Mouse (Mus musculus): ENCODE data around the gene Dtnb. TPM values are rescaled to one million over a fixed set of nuclear protein-coding genes. Genes with fewer than 3 reads are reported as not detected.

The Dtnb gene
- polyA plus RNA-seq, 1 experiment = 15.9 TPM

- Histone ChIP-seq H3K4me3 (ENCODE audit: low read depth, low read length) (no peak overlapping the region), H3K36me3 (ENCODE audit: control insufficient read depth, insufficient read depth, low read length) (no peaks in the 10 kb centered on the region), H3K27me3 (ENCODE audit: control insufficient read depth, insufficient read depth, low read length) (no peaks in the 10 kb centered on the region), H3K27ac (ENCODE audit: insufficient read depth, low read depth, low read length) (no peak overlapping the region), H3K4me1 (ENCODE audit: control insufficient read depth, insufficient read depth, insufficient read length, low read length) (no peaks in the 10 kb centered on the region)
- TF ChIP-seq CTCF (IDR thresholded peaks at IDR 0.05; ENCODE audit: extremely low read depth, insufficient read length, insufficient replicate concordance, low read depth, low read length) (peak; percentile 25; the same call in 1 of the 2 replicates), POLR2A (IDR thresholded peaks at IDR 0.05; ENCODE audit: low read depth, low read length) (no peak)
- WGBS = 59% methylated on average over 5 of the region's 5 CpGs
Observed at GRCm38 (mm10) chr12:3695741-3696501, 123.7 kb downstream of the Dtnb start.

- no peak for TF ChIP-seq POLR2A (IDR thresholded peaks at IDR 0.05; ENCODE audit: low read depth, low read length)
- TF ChIP-seq CTCF (IDR thresholded peaks at IDR 0.05; ENCODE audit: extremely low read depth, insufficient read length, insufficient replicate concordance, low read depth, low read length) = no peak
- Histone ChIP-seq H3K4me3 (ENCODE audit: low read depth, low read length) (no peak overlapping the region), H3K4me1 (ENCODE audit: control insufficient read depth, insufficient read depth, insufficient read length, low read length) (no peaks in the 10 kb centered on the region), H3K36me3 (ENCODE audit: control insufficient read depth, insufficient read depth, low read length) (no peaks in the 10 kb centered on the region), H3K27me3 (ENCODE audit: control insufficient read depth, insufficient read depth, low read length) (no peaks in the 10 kb centered on the region), H3K27ac (ENCODE audit: insufficient read depth, low read depth, low read length) (no peak overlapping the region)
- WGBS = 83% methylated on average over 4 of the region's 4 CpGs
Observed at GRCm38 (mm10) chr12:3700503-3700902, 128.3 kb downstream of the Dtnb start.

- 34% methylated on average over 7 of the region's 7 CpGs for WGBS
- Histone ChIP-seq H3K36me3 (ENCODE audit: control insufficient read depth, insufficient read depth, low read length) (no peaks in the 10 kb centered on the region), H3K27me3 (ENCODE audit: control insufficient read depth, insufficient read depth, low read length) (no peaks in the 10 kb centered on the region), H3K4me1 (ENCODE audit: control insufficient read depth, insufficient read depth, insufficient read length, low read length) (no peaks in the 10 kb centered on the region), H3K27ac (ENCODE audit: insufficient read depth, low read depth, low read length) (no peak overlapping the region), H3K4me3 (ENCODE audit: low read depth, low read length) (no peak overlapping the region)
- TF ChIP-seq CTCF (IDR thresholded peaks at IDR 0.05; ENCODE audit: extremely low read depth, insufficient read length, insufficient replicate concordance, low read depth, low read length) (no peak), POLR2A (IDR thresholded peaks at IDR 0.05; ENCODE audit: low read depth, low read length) (no peak)
Observed at GRCm38 (mm10) chr12:3702903-3703302, 130.7 kb downstream of the Dtnb start.

GRCm38 (mm10) chr12:3719151-3719721, 147.1 kb downstream of the Dtnb start:
- Histone ChIP-seq H3K27me3 (ENCODE audit: control insufficient read depth, insufficient read depth, low read length) (no peaks in the 10 kb centered on the region), H3K4me1 (ENCODE audit: control insufficient read depth, insufficient read depth, insufficient read length, low read length) (peaks cover 2% of the 10 kb centered on the region; the same call in 1 of the 2 replicates), H3K36me3 (ENCODE audit: control insufficient read depth, insufficient read depth, low read length) (no peaks in the 10 kb centered on the region), H3K27ac (ENCODE audit: insufficient read depth, low read depth, low read length) (no peak overlapping the region), H3K4me3 (ENCODE audit: low read depth, low read length) (no peak overlapping the region)
- 47% methylated on average over 4 of the region's 4 CpGs for WGBS
- TF ChIP-seq POLR2A (IDR thresholded peaks at IDR 0.05; ENCODE audit: low read depth, low read length) (no peak), CTCF (IDR thresholded peaks at IDR 0.05; ENCODE audit: extremely low read depth, insufficient read length, insufficient replicate concordance, low read depth, low read length) (no peak)

- WGBS = 98% methylated on average over 2 of the region's 2 CpGs
- H3K27ac ChIP-seq (ENCODE audit: insufficient read depth, low read depth, low read length) = no peak overlapping the region
- H3K4me1 ChIP-seq (ENCODE audit: control insufficient read depth, insufficient read depth, insufficient read length, low read length) = peaks cover 2% of the 10 kb centered on the region; the same call in 1 of the 2 replicates
- H3K27me3 ChIP-seq (ENCODE audit: control insufficient read depth, insufficient read depth, low read length) = no peaks in the 10 kb centered on the region
- no peaks in the 10 kb centered on the region for H3K36me3 ChIP-seq (ENCODE audit: control insufficient read depth, insufficient read depth, low read length)
- H3K4me3 ChIP-seq (ENCODE audit: low read depth, low read length) = no peak overlapping the region
- TF ChIP-seq POLR2A (IDR thresholded peaks at IDR 0.05; ENCODE audit: low read depth, low read length) (no peak), CTCF (IDR thresholded peaks at IDR 0.05; ENCODE audit: extremely low read depth, insufficient read length, insufficient replicate concordance, low read depth, low read length) (no peak)
Observed at GRCm38 (mm10) chr12:3720527-3720926, 148.3 kb downstream of the Dtnb start.

GRCm38 (mm10) chr12:3723762-3724161, 151.6 kb downstream of the Dtnb start:
- H3K4me3 ChIP-seq (ENCODE audit: low read depth, low read length) = no peak overlapping the region
- 15% methylated on average over 3 of the region's 3 CpGs for WGBS
- no peak for TF ChIP-seq CTCF (IDR thresholded peaks at IDR 0.05; ENCODE audit: extremely low read depth, insufficient read length, insufficient replicate concordance, low read depth, low read length)
- no peak for TF ChIP-seq POLR2A (IDR thresholded peaks at IDR 0.05; ENCODE audit: low read depth, low read length)
- H3K4me1 ChIP-seq (ENCODE audit: control insufficient read depth, insufficient read depth, insufficient read length, low read length) = peaks cover 2% of the 10 kb centered on the region; the same call in 1 of the 2 replicates
- no peaks in the 10 kb centered on the region for H3K36me3 ChIP-seq (ENCODE audit: control insufficient read depth, insufficient read depth, low read length)
- no peaks in the 10 kb centered on the region for H3K27me3 ChIP-seq (ENCODE audit: control insufficient read depth, insufficient read depth, low read length)
- H3K27ac ChIP-seq (ENCODE audit: insufficient read depth, low read depth, low read length) = no peak overlapping the region

GRCm38 (mm10) chr12:3724822-3725370, 152.7 kb downstream of the Dtnb start:
- H3K4me1 ChIP-seq (ENCODE audit: control insufficient read depth, insufficient read depth, insufficient read length, low read length) = 0 out of 2 replicates have a peak, but pooled peaks cover 2% of the 10 kb centered on the region
- no peaks in the 10 kb centered on the region for H3K27me3 ChIP-seq (ENCODE audit: control insufficient read depth, insufficient read depth, low read length)
- H3K4me3 ChIP-seq (ENCODE audit: low read depth, low read length) = no peak overlapping the region
- H3K27ac ChIP-seq (ENCODE audit: insufficient read depth, low read depth, low read length) = no peak overlapping the region
- WGBS = 48% methylated on average over 5 of the region's 5 CpGs
- no peak for TF ChIP-seq POLR2A (IDR thresholded peaks at IDR 0.05; ENCODE audit: low read depth, low read length)
- no peak for TF ChIP-seq CTCF (IDR thresholded peaks at IDR 0.05; ENCODE audit: extremely low read depth, insufficient read length, insufficient replicate concordance, low read depth, low read length)
- H3K36me3 ChIP-seq (ENCODE audit: control insufficient read depth, insufficient read depth, low read length) = no peaks in the 10 kb centered on the region
